Mouse (Mus musculus) limb, embryonic 14.5 days (tissue): Measurements from ENCODE around the gene Oit1. TPM values are rescaled to one million over a fixed set of nuclear protein-coding genes. Genes with fewer than 3 reads are reported as not detected.

Experiments used
- ATAC-seq: fragments of 200-750 bp; cut with Nextera tagmentation; 2 replicates; pipeline ENCODE4 v1.8.0; 2017; ENCODE audit warnings: low read depth, moderate number of reproducible peaks, moderate TSS enrichment; ENCODE audit not compliant: low FRiP score
- DNase-seq: peaks from one replicate; pipeline ENCODE4 v3.0.0-alpha.2; 2015; ENCODE audit warnings: low spot score
- H3K27ac ChIP-seq: fragments of 300-500 bp; sonication (generic); replicated peaks from 2 replicates; pipeline ENCODE4 v1.5.1; 2014; ENCODE audit warnings: low read depth, mild to moderate bottlenecking, low read length, moderate library complexity, mixed read lengths
- H3K27me3 ChIP-seq: fragments of 300-500 bp; sonication (generic); 2 replicates; pipeline ENCODE4 v1.6.1; 2014; ENCODE audit warnings: low read length, mixed read lengths; ENCODE audit not compliant: control insufficient read depth, insufficient read depth
- H3K36me3 ChIP-seq: fragments of 300-500 bp; sonication (generic); 2 replicates; pipeline ENCODE4 v1.6.1; 2014; ENCODE audit warnings: mild to moderate bottlenecking, low read length, moderate library complexity, mixed read lengths; ENCODE audit not compliant: control insufficient read depth, insufficient read depth
- H3K4me1 ChIP-seq: fragments of 300-500 bp; sonication (generic); 2 replicates; pipeline ENCODE4 v1.6.1; 2014; ENCODE audit warnings: antibody characterized with exemption, low read length, mixed read lengths; ENCODE audit not compliant: control insufficient read depth, insufficient read depth
- H3K4me2 ChIP-seq: fragments of 300-500 bp; sonication (generic); replicated peaks from 2 replicates; pipeline ENCODE4 v1.6.1; 2014; ENCODE audit warnings: low read depth, mild to moderate bottlenecking, low read length, moderate library complexity; ENCODE audit not compliant: severe bottlenecking
- H3K4me3 ChIP-seq: fragments of 300-500 bp; sonication (generic); replicated peaks from 2 replicates; pipeline ENCODE4 v1.5.1; 2014; ENCODE audit warnings: low read length
- H3K9ac ChIP-seq: fragments of 300-500 bp; sonication (generic); 2 replicates; pipeline ENCODE4 v1.6.1; 2014; ENCODE audit warnings: mild to moderate bottlenecking, low read depth, low read length, moderate library complexity; ENCODE audit not compliant: severe bottlenecking
- H3K9me3 ChIP-seq: fragments of 300-500 bp; sonication (generic); 2 replicates; pipeline ENCODE4 v1.6.1; 2016; ENCODE audit warnings: low read length; ENCODE audit not compliant: control insufficient read depth
- POLR2A ChIP-seq: fragments of 200-500 bp; IDR thresholded peaks from 2 replicates; pipeline ENCODE4 v1.8.0; 2012; ENCODE audit warnings: inconsistent platforms, mild to moderate bottlenecking, moderate library complexity, borderline replicate concordance; ENCODE audit not compliant: insufficient read depth, insufficient read length; ENCODE audit errors: extremely low read depth
- WGBS: fragments of 180-500 bp; shearing (Covaris S2); extraction: QIAGEN DNeasy Blood & Tissue Kit; methylation state at CpG from one replicate; pipeline ENCODE4 v1.1.7; 2014; 5-methylcytosine and 5-hydroxymethylcytosine counted together
- polyA plus RNA-seq, 2 experiments: library from polyadenylated mRNA; depleted of rRNA in 1 of 2; stranded (reverse) in 1 of 2; unstranded in 1 of 2; fragments of >200 nt; fragmentation: Nextera tagmentation in 1 of 2; extraction: Ambion mirVana in 1 of 2; gene quantifications; 2 replicates each; pipeline versions ENCODE4 v1.2.1 to v1.2.3; 2012 to 2014

Oit1 gene
- polyA plus RNA-seq, 2 experiments, result 0.15 to 0.19 TPM

- TF ChIP-seq POLR2A, result no peak
- H3K4me2 ChIP-seq, result peak within 1 kb of the TSS; percentile 47
- H3K9me3 ChIP-seq, result no peaks in the 10 kb centered on the region
- DNase-seq, result no peak
- H3K27me3 ChIP-seq, result peaks cover 33% of the 10 kb centered on the region
- H3K4me3 ChIP-seq, result peak within 1 kb of the TSS; percentile 26
- peaks cover 17% of the 10 kb centered on the region for H3K4me1 ChIP-seq
- no peak within 1 kb of the TSS for H3K27ac ChIP-seq
- 0 out of 2 replicates have a peak, but pooled peaks have one; percentile 11 for ATAC-seq
- no peaks in the 10 kb centered on the region for H3K36me3 ChIP-seq
- WGBS, result 11% methylated on average over 40 of the region's 41 CpGs
- H3K9ac ChIP-seq, result 0 out of 2 replicates have a peak within 1 kb of the TSS, but pooled peaks have one; percentile 31
These were observed 61.1 kb downstream of the Oit1 start, which contains the start of gene Fam107a for GRCm38 (mm10) chr14:8317194-8318097. Fam107a (minus strand) TSS chr14:8318023.

- Histone ChIP-seq H3K4me1 (peaks cover 17% of the 10 kb centered on the region), H3K9ac (0 out of 2 replicates have a peak overlapping the region, but pooled peaks have one; percentile 31), H3K27ac (no peak overlapping the region), H3K4me2 (peak overlapping the region; percentile 47), H3K27me3 (peaks cover 33% of the 10 kb centered on the region), H3K36me3 (no peaks in the 10 kb centered on the region), H3K9me3 (no peaks in the 10 kb centered on the region), H3K4me3 (peak overlapping the region; percentile 26)
- ATAC-seq (no peak), DNase-seq (no peak)
- TF ChIP-seq POLR2A, result no peak
- 3% methylated on average over 23 of the region's 23 CpGs for WGBS
These were observed 62.0 kb downstream of the Oit1 start for GRCm38 (mm10) chr14:8316366-8317193.

GRCm38 (mm10) chr14:8315169-8315568 is 63.4 kb downstream of the Oit1 start:
- peaks cover 33% of the 10 kb centered on the region for H3K27me3 ChIP-seq

GRCm38 (mm10) chr14:8314536-8314935 is 64.0 kb downstream of the Oit1 start:
- TF ChIP-seq POLR2A, result no peak
- H3K36me3 ChIP-seq, result no peaks in the 10 kb centered on the region
- H3K27me3 ChIP-seq, result peaks cover 33% of the 10 kb centered on the region
- no peak overlapping the region for H3K4me2 ChIP-seq
- ATAC-seq (no peak), DNase-seq (no peak)
- no peaks in the 10 kb centered on the region for H3K9me3 ChIP-seq
- H3K4me1 ChIP-seq, result peaks cover 21% of the 10 kb centered on the region
- H3K4me3 ChIP-seq, result no peak overlapping the region
- H3K27ac ChIP-seq, result no peak overlapping the region
- no peak overlapping the region for H3K9ac ChIP-seq
- 29% methylated on average over 3 of the region's 3 CpGs for WGBS

More at GRCm38 (mm10) chr14:8315169-8315568, 63.4 kb downstream of the Oit1 start:
- 84% methylated on average over 6 of the region's 6 CpGs for WGBS
- no peaks in the 10 kb centered on the region for H3K36me3 ChIP-seq
- H3K27ac ChIP-seq, result no peak overlapping the region
- H3K9ac ChIP-seq, result no peak overlapping the region
- no peak for TF ChIP-seq POLR2A
- DNase-seq, result no peak
- no peak for ATAC-seq
- no peaks in the 10 kb centered on the region for H3K9me3 ChIP-seq
- peaks cover 17% of the 10 kb centered on the region for H3K4me1 ChIP-seq
- H3K4me2 ChIP-seq, result no peak overlapping the region
- H3K4me3 ChIP-seq, result no peak overlapping the region

GRCm38 (mm10) chr14:8313877-8314276 is 64.7 kb downstream of the Oit1 start:
- H3K36me3 ChIP-seq, result no peaks in the 10 kb centered on the region
- H3K4me1 ChIP-seq, result peaks cover 24% of the 10 kb centered on the region
- no peaks in the 10 kb centered on the region for H3K9me3 ChIP-seq
- no peak overlapping the region for H3K27ac ChIP-seq
- DNase-seq (no peak), ATAC-seq (no peak)
- TF ChIP-seq POLR2A, result no peak
- no peak overlapping the region for H3K4me2 ChIP-seq
- no peak overlapping the region for H3K4me3 ChIP-seq
- 40% methylated on average over 7 of the region's 7 CpGs for WGBS
- H3K9ac ChIP-seq, result no peak overlapping the region
- H3K27me3 ChIP-seq, result peaks cover 33% of the 10 kb centered on the region
